Mouse (Mus musculus): ENCODE results near the gene Mrpl54. TPM values are rescaled to one million over a fixed set of nuclear protein-coding genes. Genes with fewer than 3 reads are reported as not detected.

Mrpl54 gene
- polyA plus RNA-seq, 1 experiment from 2014 or later = 247 TPM

- Histone ChIP-seq H3K4me3 (ENCODE audit: low read depth, low read length) (no peak overlapping the region), H3K27me3 (ENCODE audit: control insufficient read depth, insufficient read depth, low read length) (no peaks in the 10 kb centered on the region), H3K27ac (ENCODE audit: low read depth, low read length) (no peak overlapping the region), H3K4me1 (ENCODE audit: control insufficient read depth, insufficient read depth, low read length) (peaks cover 49% of the 10 kb centered on the region), H3K36me3 (ENCODE audit: control insufficient read depth, insufficient read depth, low read length) (peaks cover 28% of the 10 kb centered on the region), H3K9ac (ENCODE audit: low read depth, low read length) (no peak overlapping the region), H3K9me3 (replicated peaks; ENCODE audit: control insufficient read depth, low read length) (no peaks in the 10 kb centered on the region), H3K4me2 (no peak overlapping the region)
- no peak for ATAC-seq (replicated peaks; ENCODE audit: insufficient number of reproducible peaks, low FRiP score, low TSS enrichment)
- WGBS (ENCODE audit: insufficient replicate concordance) = 22% methylated on average over 8 of the region's 9 CpGs
Observed at GRCm38 (mm10) chr10:81304597-81305238, 38.0 kb upstream of the Mrpl54 start.

- H3K4me2 ChIP-seq = no peak overlapping the region
- ATAC-seq (replicated peaks; ENCODE audit: insufficient number of reproducible peaks, low FRiP score, low TSS enrichment) = no peak
- peaks cover 22% of the 10 kb centered on the region for H3K36me3 ChIP-seq (ENCODE audit: control insufficient read depth, insufficient read depth, low read length)
- no peaks in the 10 kb centered on the region for H3K27me3 ChIP-seq (ENCODE audit: control insufficient read depth, insufficient read depth, low read length)
- no peaks in the 10 kb centered on the region for H3K9me3 ChIP-seq (replicated peaks; ENCODE audit: control insufficient read depth, low read length)
- H3K9ac ChIP-seq (ENCODE audit: low read depth, low read length) = no peak overlapping the region
- H3K4me1 ChIP-seq (ENCODE audit: control insufficient read depth, insufficient read depth, low read length) = peaks cover 56% of the 10 kb centered on the region
- no peak overlapping the region for H3K4me3 ChIP-seq (ENCODE audit: low read depth, low read length)
- no peak overlapping the region for H3K27ac ChIP-seq (ENCODE audit: low read depth, low read length)
- WGBS (ENCODE audit: insufficient replicate concordance) = 69% methylated on average over 7 of the region's 7 CpGs
Observed at GRCm38 (mm10) chr10:81303761-81304160, 37.0 kb upstream of the Mrpl54 start.

GRCm38 (mm10) chr10:81303258-81303657 is 36.5 kb upstream of the Mrpl54 start:
- Histone ChIP-seq H3K9me3 (replicated peaks; ENCODE audit: control insufficient read depth, low read length) (no peaks in the 10 kb centered on the region), H3K4me3 (ENCODE audit: low read depth, low read length) (peak overlapping the region; percentile 18; the same call in 1 of the 2 replicates), H3K4me1 (ENCODE audit: control insufficient read depth, insufficient read depth, low read length) (peaks cover 56% of the 10 kb centered on the region), H3K36me3 (ENCODE audit: control insufficient read depth, insufficient read depth, low read length) (peaks cover 20% of the 10 kb centered on the region), H3K27me3 (ENCODE audit: control insufficient read depth, insufficient read depth, low read length) (no peaks in the 10 kb centered on the region), H3K27ac (ENCODE audit: low read depth, low read length) (peak overlapping the region; percentile 70), H3K9ac (ENCODE audit: low read depth, low read length) (peak overlapping the region; percentile 52; the same call in 1 of the 2 replicates), H3K4me2 (peak overlapping the region; percentile 50)
- WGBS (ENCODE audit: insufficient replicate concordance) = 57% methylated on average over 10 of the region's 10 CpGs
- no peak; the same call in 1 of the 2 replicates for ATAC-seq (replicated peaks; ENCODE audit: insufficient number of reproducible peaks, low FRiP score, low TSS enrichment)

GRCm38 (mm10) chr10:81302781-81303218 is 36.1 kb upstream of the Mrpl54 start:
- peak overlapping the region; percentile 50 for H3K4me2 ChIP-seq
- peak; percentile 47; the same call in 1 of the 2 replicates for ATAC-seq (replicated peaks; ENCODE audit: insufficient number of reproducible peaks, low FRiP score, low TSS enrichment)
- no peaks in the 10 kb centered on the region for H3K27me3 ChIP-seq (ENCODE audit: control insufficient read depth, insufficient read depth, low read length)
- 25% methylated on average over 14 of the region's 14 CpGs for WGBS (ENCODE audit: insufficient replicate concordance)
- peaks cover 15% of the 10 kb centered on the region for H3K36me3 ChIP-seq (ENCODE audit: control insufficient read depth, insufficient read depth, low read length)
- H3K4me3 ChIP-seq (ENCODE audit: low read depth, low read length) = peak overlapping the region; percentile 18
- H3K27ac ChIP-seq (ENCODE audit: low read depth, low read length) = peak overlapping the region; percentile 70
- H3K9me3 ChIP-seq (replicated peaks; ENCODE audit: control insufficient read depth, low read length) = no peaks in the 10 kb centered on the region
- peak overlapping the region; percentile 52; the same call in 1 of the 2 replicates for H3K9ac ChIP-seq (ENCODE audit: low read depth, low read length)
- peaks cover 61% of the 10 kb centered on the region for H3K4me1 ChIP-seq (ENCODE audit: control insufficient read depth, insufficient read depth, low read length)

- peak overlapping the region; percentile 70 for H3K27ac ChIP-seq (ENCODE audit: low read depth, low read length)
- peak overlapping the region; percentile 52; the same call in 1 of the 2 replicates for H3K9ac ChIP-seq (ENCODE audit: low read depth, low read length)
- WGBS (ENCODE audit: insufficient replicate concordance) = 54% methylated on average over 4 of the region's 4 CpGs
- H3K9me3 ChIP-seq (replicated peaks; ENCODE audit: control insufficient read depth, low read length) = no peaks in the 10 kb centered on the region
- H3K36me3 ChIP-seq (ENCODE audit: control insufficient read depth, insufficient read depth, low read length) = peaks cover 10% of the 10 kb centered on the region
- peaks cover 65% of the 10 kb centered on the region for H3K4me1 ChIP-seq (ENCODE audit: control insufficient read depth, insufficient read depth, low read length)
- H3K4me2 ChIP-seq = peak overlapping the region; percentile 50
- H3K4me3 ChIP-seq (ENCODE audit: low read depth, low read length) = peak overlapping the region; percentile 17; the same call in 1 of the 2 replicates
- no peaks in the 10 kb centered on the region for H3K27me3 ChIP-seq (ENCODE audit: control insufficient read depth, insufficient read depth, low read length)
- ATAC-seq (replicated peaks; ENCODE audit: insufficient number of reproducible peaks, low FRiP score, low TSS enrichment) = no peak; the same call in 1 of the 2 replicates
Observed at GRCm38 (mm10) chr10:81302288-81302687, 35.6 kb upstream of the Mrpl54 start.

GRCm38 (mm10) chr10:81301321-81301720 is 34.6 kb upstream of the Mrpl54 start:
- no peaks in the 10 kb centered on the region for H3K9me3 ChIP-seq (replicated peaks; ENCODE audit: control insufficient read depth, low read length)
- no peak overlapping the region for H3K27ac ChIP-seq (ENCODE audit: low read depth, low read length)
- H3K4me2 ChIP-seq = no peak overlapping the region
- peaks cover 2% of the 10 kb centered on the region; the same call in 1 of the 2 replicates for H3K36me3 ChIP-seq (ENCODE audit: control insufficient read depth, insufficient read depth, low read length)
- no peak overlapping the region for H3K4me3 ChIP-seq (ENCODE audit: low read depth, low read length)
- 81% methylated on average over 9 of the region's 9 CpGs for WGBS (ENCODE audit: insufficient replicate concordance)
- ATAC-seq (replicated peaks; ENCODE audit: insufficient number of reproducible peaks, low FRiP score, low TSS enrichment) = no peak
- no peaks in the 10 kb centered on the region for H3K27me3 ChIP-seq (ENCODE audit: control insufficient read depth, insufficient read depth, low read length)
- no peak overlapping the region for H3K9ac ChIP-seq (ENCODE audit: low read depth, low read length)
- peaks cover 66% of the 10 kb centered on the region for H3K4me1 ChIP-seq (ENCODE audit: control insufficient read depth, insufficient read depth, low read length)

- Histone ChIP-seq H3K27me3 (ENCODE audit: control insufficient read depth, insufficient read depth, low read length) (no peaks in the 10 kb centered on the region), H3K4me1 (ENCODE audit: control insufficient read depth, insufficient read depth, low read length) (peaks cover 72% of the 10 kb centered on the region), H3K27ac (ENCODE audit: low read depth, low read length) (no peak overlapping the region), H3K4me3 (ENCODE audit: low read depth, low read length) (no peak overlapping the region), H3K4me2 (no peak overlapping the region), H3K9ac (ENCODE audit: low read depth, low read length) (no peak overlapping the region), H3K36me3 (ENCODE audit: control insufficient read depth, insufficient read depth, low read length) (no peaks in the 10 kb centered on the region), H3K9me3 (replicated peaks; ENCODE audit: control insufficient read depth, low read length) (no peaks in the 10 kb centered on the region)
- WGBS (ENCODE audit: insufficient replicate concordance) = 76% methylated on average over 9 of the region's 9 CpGs
- ATAC-seq (replicated peaks; ENCODE audit: insufficient number of reproducible peaks, low FRiP score, low TSS enrichment) = no peak
Observed at GRCm38 (mm10) chr10:81300352-81300907, 33.7 kb upstream of the Mrpl54 start.

GRCm38 (mm10) chr10:81299585-81300351 is 33.0 kb upstream of the Mrpl54 start:
- WGBS (ENCODE audit: insufficient replicate concordance) = 84% methylated on average over 14 of the region's 14 CpGs
- 0 out of 2 replicates have a peak overlapping the region, but pooled peaks have one; percentile 4 for H3K4me2 ChIP-seq
- H3K9ac ChIP-seq (ENCODE audit: low read depth, low read length) = peak overlapping the region; percentile 29; the same call in 1 of the 2 replicates
- no peak for ATAC-seq (replicated peaks; ENCODE audit: insufficient number of reproducible peaks, low FRiP score, low TSS enrichment)
- H3K27ac ChIP-seq (ENCODE audit: low read depth, low read length) = 0 out of 2 replicates have a peak overlapping the region, but pooled peaks have one; percentile 11
- no peaks in the 10 kb centered on the region for H3K9me3 ChIP-seq (replicated peaks; ENCODE audit: control insufficient read depth, low read length)
- no peak overlapping the region for H3K4me3 ChIP-seq (ENCODE audit: low read depth, low read length)
- H3K4me1 ChIP-seq (ENCODE audit: control insufficient read depth, insufficient read depth, low read length) = peaks cover 77% of the 10 kb centered on the region
- H3K36me3 ChIP-seq (ENCODE audit: control insufficient read depth, insufficient read depth, low read length) = no peaks in the 10 kb centered on the region
- H3K27me3 ChIP-seq (ENCODE audit: control insufficient read depth, insufficient read depth, low read length) = no peaks in the 10 kb centered on the region

All from heart, embryonic 11.5 days (tissue).